Mouse (Mus musculus) induced T-regulatory cell, adult 2 months (primary cell): ENCODE measurements around the gene Znhit6.

Experiments used
- DNase-seq: peaks from one replicate; pipeline ENCODE4 v3.0.0-alpha.2; 2012; ENCODE audit warnings: low read depth

The Znhit6 gene

GRCm38 (mm10) chr3:145605437-145606123 is 29.6 kb downstream of the Znhit6 start:
- DNase-seq = no peak

GRCm38 (mm10) chr3:145608320-145608719 is 32.3 kb downstream of the Znhit6 start:
- no peak for DNase-seq

- peak; percentile 64 for DNase-seq
These were observed 36.7 kb downstream of the Znhit6 start for GRCm38 (mm10) chr3:145612662-145613061.

GRCm38 (mm10) chr3:145613234-145613633 is 37.2 kb downstream of the Znhit6 start:
- DNase-seq = no peak

- no peak for DNase-seq
These were observed 38.5 kb downstream of the Znhit6 start for GRCm38 (mm10) chr3:145614362-145615115.

GRCm38 (mm10) chr3:145618299-145618698 is 42.3 kb downstream of the Znhit6 start:
- DNase-seq = peak; percentile 76

- no peak for DNase-seq
These were observed 43.8 kb downstream of the Znhit6 start for GRCm38 (mm10) chr3:145619621-145620365.

- DNase-seq = no peak
These were observed 45.2 kb downstream of the Znhit6 start for GRCm38 (mm10) chr3:145621209-145621608.

- no peak for DNase-seq
These were observed 47.0 kb downstream of the Znhit6 start for GRCm38 (mm10) chr3:145623047-145623446.

- no peak for DNase-seq
These were observed 48.8 kb downstream of the Znhit6 start for GRCm38 (mm10) chr3:145624786-145625185.

- no peak for DNase-seq
These were observed 49.5 kb downstream of the Znhit6 start for GRCm38 (mm10) chr3:145625546-145625945.

GRCm38 (mm10) chr3:145626063-145626462 is 50.1 kb downstream of the Znhit6 start:
- DNase-seq = no peak

GRCm38 (mm10) chr3:145627830-145628229 is 51.8 kb downstream of the Znhit6 start:
- DNase-seq = peak; percentile 19

- DNase-seq = no peak
These were observed 52.6 kb downstream of the Znhit6 start for GRCm38 (mm10) chr3:145628643-145629042.

- DNase-seq = no peak
These were observed 56.9 kb downstream of the Znhit6 start for GRCm38 (mm10) chr3:145632888-145633287.

- no peak for DNase-seq
These were observed 58.2 kb downstream of the Znhit6 start for GRCm38 (mm10) chr3:145634002-145634710.

GRCm38 (mm10) chr3:145640170-145640569 is 64.2 kb downstream of the Znhit6 start:
- no peak for DNase-seq

GRCm38 (mm10) chr3:145640583-145640982 is 64.6 kb downstream of the Znhit6 start:
- no peak for DNase-seq

GRCm38 (mm10) chr3:145641036-145641685 is 65.2 kb downstream of the Znhit6 start:
- no peak for DNase-seq

GRCm38 (mm10) chr3:145641878-145642277 is 65.9 kb downstream of the Znhit6 start:
- DNase-seq = no peak

- DNase-seq = no peak
These were observed 66.9 kb downstream of the Znhit6 start for GRCm38 (mm10) chr3:145642861-145643260.

- DNase-seq = no peak
These were observed 69.5 kb downstream of the Znhit6 start for GRCm38 (mm10) chr3:145645463-145645862.
